Mouse (Mus musculus) NIH3T3 (cell line): Measurements from ENCODE around the gene Cops3.
"Not testable (repeated sequence)": the region's sequence is repeated elsewhere in the genome, so short reads cannot be mapped to it uniquely, and the experiment has no call there.

ENCODE experiments used
- DNase-seq: peaks from one replicate; pipeline ENCODE4 v3.0.0-alpha.2; 2012; ENCODE audit warnings: low read depth

Gene Cops3

GRCm38 (mm10) chr11:59839459-59840126 lies at the start of gene Cops3:
Gene Cops3 (minus strand): TSS chr11:59839838.
- peak; percentile 98 for DNase-seq

DNA sequence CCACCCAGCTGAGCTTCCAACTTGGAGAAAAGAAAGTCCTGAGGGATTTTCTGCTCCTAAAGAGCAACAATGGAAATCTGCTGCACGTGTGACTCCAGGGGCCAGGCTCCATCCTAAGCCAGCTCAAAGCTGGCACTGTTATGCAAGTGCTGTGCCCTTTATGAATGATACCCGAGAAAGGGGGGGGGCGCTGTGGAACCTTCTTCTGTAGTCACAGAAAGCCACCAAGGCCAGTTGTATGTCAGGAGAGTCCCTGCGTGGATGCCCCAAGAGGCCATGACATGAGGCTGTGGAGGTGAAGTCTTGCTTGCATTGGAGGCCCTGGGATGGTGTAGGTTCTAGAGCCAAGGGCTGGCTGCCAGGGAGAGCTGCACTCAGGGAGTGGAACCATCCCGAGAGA lies 48.5 kb upstream of the Cops3 start:
- DNase-seq, result no peak

DNA sequence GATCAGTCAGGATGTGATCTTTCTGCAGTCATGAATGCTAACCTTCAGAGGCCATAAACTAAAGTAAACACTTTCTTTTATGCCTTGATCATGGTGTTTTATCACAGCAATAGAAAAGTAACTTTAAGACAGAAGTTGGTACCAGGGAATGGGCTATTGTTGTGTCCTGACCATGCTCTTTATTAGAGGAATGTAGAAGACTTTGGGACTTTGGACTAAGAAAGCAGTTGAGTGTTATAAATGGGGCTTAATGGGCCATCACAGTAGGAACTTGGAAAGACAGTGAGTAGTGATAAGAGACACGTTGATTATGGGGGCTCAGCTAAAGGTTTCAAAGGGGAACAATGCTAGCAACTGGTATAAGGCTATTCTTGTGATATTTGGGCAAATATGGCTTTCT lies 47.3 kb upstream of the Cops3 start:
- DNase-seq, result no peak

- no peak for DNase-seq
Observed at GRCm38 (mm10) chr11:59885217-59885986, 45.8 kb upstream of the Cops3 start.

DNA sequence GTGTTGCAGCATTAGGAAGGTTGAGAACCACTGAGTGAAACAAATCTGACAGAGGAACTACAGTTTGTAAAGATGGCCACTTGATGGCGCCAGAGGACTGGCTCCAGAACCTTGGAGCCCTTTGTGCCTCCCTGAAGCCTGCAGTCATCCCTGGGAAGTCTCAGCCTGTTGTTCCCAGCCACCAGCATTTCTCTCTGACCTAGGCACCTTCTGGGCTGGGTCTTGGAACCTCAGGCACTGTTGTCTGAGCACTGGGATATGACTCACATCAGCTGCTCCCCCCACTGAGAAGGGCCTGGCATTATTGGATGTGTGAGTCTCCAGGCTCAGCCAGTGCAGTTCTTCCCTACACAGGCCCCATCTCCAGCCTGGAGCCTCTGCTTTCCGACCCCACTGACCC lies 40.4 kb upstream of the Cops3 start:
- peak; percentile 92 for DNase-seq

DNA sequence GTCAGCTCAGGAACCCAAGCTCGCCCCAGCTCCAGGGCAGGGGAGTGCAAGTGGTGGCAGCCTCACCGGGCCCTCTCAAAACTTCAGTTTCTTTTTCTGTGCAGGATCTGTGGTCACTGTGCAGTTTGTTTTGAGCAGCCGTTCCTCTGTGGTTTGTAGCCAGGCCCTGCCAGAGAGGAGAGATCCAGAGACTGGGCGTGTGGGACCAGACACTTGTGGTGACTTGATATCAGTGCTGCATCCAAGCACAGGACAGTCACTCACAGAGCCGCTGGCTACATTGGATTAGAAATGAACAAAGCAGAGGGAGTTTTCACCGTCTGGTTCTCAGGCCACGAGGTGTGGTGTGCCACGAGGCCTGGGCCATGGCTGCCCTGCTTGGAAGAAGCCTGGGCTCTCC lies 32.5 kb upstream of the Cops3 start:
- no peak for DNase-seq

DNA sequence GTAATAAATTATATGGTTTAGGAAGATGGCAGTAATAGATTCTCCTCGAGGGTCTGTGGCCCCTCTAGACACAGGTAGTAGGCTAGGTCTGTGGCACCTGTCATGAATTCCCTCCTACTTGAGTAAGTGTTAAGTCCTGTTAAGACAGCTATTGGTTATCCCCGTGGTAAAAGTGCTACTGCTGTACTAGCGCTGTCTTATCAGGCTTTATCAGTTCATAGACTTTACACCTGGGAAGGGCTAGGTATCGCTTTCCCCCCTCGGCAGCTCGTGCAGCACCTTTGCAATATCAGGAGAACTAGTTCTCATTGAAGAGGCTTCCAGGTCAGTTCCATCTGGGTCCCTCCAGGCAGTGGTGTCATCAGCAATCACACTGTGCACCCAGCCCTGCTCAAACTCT lies 24.7 kb upstream of the Cops3 start:
- DNase-seq, result no peak

DNA sequence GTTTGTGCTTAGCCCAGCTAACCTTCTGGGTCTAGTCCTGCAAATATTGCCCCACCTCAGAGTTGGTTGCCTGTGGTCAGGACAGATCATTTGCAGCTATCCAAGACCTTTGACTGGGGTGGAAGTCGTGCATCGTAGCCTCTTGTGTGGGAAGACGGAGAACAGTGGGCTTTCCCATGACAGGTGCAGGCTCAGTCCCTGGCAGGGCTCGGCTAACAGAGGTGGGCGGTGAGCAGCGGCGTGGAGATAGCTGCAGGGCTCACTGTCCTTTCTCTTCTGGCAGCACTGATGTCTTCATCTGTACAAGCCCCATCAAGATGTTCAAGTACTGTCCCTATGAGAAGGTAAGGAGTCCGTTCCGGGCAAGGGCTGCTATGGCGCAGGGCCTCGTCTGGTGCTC lies 20.8 kb upstream of the Cops3 start:
- DNase-seq, result no peak

- no peak for DNase-seq
Observed at GRCm38 (mm10) chr11:59852865-59853264, 13.2 kb upstream of the Cops3 start.

DNA sequence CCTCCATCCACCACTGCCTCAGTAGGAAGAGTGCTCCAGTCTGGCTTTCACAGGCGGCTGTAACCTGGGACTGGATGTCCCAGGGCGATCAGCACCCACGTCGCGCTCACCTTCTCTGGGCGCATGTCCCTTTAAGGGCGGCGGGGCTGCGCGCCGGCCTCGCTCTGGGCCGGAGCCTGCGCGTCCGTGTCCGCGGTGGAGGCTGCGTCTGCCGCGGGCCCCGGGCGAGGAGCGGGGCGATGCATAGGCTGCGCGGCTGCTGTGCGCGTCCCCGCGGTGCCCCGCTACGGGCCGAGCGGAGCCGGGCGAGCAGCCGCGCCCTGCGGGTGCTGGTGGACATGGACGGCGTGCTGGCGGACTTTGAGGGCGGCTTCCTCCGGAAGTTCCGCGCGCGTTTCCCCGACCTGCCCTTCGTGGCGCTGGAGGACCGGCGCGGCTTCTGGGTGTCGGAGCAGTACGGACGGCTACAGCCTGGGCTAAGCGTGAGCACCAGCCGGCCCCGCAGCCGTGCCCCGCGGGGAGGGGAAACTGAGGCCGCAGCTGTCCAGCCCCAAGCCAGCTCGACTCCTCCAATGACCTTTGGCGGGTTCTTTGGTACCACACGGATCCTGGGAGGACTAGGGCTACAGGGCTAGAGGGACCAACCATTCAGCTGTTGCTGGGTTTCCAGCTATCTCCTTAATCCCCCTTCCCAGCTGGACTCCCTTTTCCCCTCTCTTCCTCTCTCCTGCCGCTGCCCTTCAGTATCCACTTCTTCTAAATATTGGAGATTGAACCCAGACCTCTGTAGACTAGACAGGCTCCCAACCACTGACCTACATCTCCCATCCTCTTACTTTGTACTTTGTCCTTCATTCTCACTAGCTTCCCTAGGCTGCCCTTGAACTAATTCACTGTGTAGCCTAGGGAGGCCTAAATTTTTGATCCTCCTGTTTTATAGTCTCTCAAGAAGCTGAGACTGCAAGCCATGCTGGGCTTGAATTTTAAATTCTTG lies 8.6 kb upstream of the Cops3 start:
- peak; percentile 85 for DNase-seq

DNA sequence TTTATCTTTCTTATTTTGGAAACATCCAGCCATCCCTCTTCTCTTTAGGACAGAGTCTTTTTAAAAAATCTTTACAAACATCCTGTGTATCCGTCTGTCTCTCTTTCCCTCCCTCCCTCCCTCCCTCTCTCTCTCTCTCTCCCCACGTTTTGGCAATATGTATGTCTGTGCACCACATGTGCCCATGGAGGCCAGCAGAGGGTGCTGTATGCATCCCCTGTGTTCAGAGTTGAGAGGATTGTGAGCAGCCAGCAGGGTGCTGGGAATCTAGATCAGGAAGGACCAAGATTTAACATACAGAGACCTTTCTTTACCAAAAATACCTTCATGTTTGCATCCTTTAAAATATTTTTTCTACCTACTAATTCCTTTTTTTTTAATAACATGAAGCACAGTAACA lies 7.5 kb upstream of the Cops3 start:
- peak; percentile 89 for DNase-seq

- no peak for DNase-seq
Observed at GRCm38 (mm10) chr11:59846311-59846710, 6.7 kb upstream of the Cops3 start.

GRCm38 (mm10) chr11:59839008-59839458 lies 605 bp downstream of the Cops3 start, which contains the start of gene Nt5m:
Gene Nt5m (plus strand): TSS chr11:59839447.
- peak; percentile 97 for DNase-seq

DNA sequence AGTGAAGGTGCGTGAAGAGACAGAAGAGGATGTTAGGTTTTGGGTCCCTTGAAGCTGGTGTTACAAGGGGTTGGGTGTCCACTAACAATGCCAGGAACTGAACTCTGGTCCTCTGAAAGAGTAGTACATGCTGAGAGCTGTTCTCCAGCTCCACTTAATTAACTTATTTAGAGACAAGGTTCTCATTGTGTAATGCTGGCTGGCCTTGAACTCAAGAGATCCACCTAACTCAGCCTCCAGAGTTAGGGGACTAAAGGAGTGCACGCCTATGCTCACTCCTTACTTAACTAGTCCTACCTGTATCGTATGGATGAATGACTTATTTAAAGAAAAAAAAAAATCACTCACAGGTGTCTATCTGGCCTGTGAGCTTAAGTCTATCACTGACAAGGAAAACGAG lies 1.2 kb downstream of the Cops3 start:
- DNase-seq, result no peak

- DNase-seq, result not testable (repeated sequence)
Observed at GRCm38 (mm10) chr11:59837789-59838188, 1.8 kb downstream of the Cops3 start.

GRCm38 (mm10) chr11:59821625-59822024 lies 18.0 kb downstream of the Cops3 start:
- DNase-seq, result no peak

DNA sequence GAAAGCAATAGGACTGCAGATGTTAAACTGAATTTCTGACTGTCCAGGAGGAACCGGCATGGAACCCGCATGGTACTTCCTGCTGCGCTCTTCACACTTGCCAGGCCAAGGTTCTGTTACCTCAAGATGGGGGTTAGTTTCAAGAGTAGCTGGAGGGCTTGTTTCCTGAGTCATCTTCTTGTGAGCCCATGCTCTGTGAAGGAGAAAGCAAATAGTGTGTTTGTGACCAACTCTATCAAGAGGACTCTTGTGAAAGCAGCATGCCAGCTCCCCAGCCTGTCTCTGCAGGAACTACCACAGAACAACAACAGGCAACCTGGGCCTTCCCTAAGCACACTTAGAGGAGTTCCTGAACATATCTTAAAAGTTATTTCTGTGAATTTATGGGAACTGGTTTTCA lies 21.7 kb downstream of the Cops3 start:
- DNase-seq, result no peak

DNA sequence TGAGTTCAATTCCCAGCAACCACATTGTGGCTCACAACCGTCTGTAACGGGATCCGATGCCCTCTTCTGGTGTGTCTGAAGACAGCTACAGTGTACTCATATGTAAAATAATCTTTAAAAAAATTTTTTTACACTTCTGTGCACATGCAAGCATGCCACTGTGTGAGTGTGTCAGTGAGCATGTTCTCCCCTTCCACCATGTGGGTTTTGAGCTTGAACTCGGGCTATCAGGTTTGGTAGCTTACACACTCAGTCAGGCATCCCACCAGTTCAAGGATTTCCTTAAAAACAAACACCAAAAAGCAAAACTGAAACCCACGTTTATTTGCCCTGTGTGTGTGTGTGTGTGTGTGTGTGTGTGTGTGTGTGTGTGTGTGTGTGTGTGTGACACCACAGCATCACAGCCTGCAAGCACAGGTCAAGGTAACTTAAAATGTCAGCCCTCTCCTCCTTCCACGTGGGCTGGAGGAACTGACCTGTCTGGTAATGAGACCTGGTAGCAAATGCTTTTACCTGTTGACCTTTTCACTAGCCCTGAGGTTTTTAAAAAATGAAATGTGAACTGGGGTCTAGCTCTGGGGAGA lies 24.1 kb downstream of the Cops3 start:
- DNase-seq, result no peak

- no peak for DNase-seq
Observed at GRCm38 (mm10) chr11:59814936-59815335, 24.7 kb downstream of the Cops3 start.

DNA sequence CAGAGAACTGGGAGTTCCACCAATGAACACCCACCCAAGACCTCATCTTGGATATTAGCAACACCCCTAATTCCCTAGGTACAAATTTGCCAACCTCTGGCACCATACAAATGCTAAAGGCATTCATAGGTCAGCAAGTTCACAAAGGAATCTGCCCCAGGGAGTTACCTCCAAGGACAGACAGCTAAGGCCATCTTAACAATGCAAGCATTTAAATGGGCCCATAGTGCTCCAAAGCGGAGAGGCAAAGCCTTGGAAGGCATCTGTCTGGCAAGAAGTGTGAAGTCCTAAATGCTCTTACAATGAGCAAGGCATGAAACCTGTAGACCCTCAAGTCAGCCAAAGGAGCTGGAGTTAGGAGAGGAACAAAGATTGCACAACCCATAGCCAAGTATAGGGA lies 25.3 kb downstream of the Cops3 start:
- DNase-seq, result no peak

DNA sequence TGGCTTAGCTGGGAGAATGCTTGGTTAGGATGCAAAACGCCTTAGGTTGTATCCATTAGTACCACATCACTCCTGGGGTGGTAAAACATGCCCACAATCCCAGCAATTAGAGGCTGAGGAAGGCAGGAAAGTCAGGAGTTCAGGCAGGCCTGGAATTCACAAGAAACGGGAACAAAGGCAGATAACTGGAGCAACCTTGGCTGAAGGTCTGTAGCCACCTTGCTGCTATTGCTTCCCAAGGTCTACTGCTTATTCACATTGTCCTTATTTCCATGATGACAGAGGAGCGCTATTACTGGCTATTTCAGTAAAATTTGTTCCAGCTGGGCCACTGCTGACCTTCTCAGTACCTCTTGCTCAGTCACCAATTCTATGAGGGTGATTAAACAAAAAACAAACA lies 26.4 kb downstream of the Cops3 start:
- no peak for DNase-seq

DNA sequence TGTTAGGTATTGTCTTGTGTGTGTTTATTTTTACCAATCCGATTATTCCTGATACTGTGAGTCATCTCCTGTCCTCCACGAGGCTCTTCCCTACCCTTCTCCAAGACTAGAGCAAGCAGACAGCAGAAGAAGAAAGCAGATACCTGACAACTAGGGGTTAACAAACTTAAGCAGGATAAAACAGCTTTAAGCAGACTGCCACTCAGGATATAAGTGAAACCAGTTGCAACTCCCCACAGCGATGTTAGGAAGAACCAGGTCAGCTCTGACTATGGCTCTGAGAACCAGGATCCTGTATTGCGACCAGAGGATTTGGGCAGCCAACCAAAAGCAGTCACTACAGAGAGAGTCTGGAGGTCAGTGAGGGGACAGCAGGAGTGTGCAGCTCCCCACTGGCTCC lies 28.4 kb downstream of the Cops3 start:
- DNase-seq, result peak; percentile 57
